Comparison of ENCODE assay signal across 23 mouse cellular contexts in the genomic region with DNA sequence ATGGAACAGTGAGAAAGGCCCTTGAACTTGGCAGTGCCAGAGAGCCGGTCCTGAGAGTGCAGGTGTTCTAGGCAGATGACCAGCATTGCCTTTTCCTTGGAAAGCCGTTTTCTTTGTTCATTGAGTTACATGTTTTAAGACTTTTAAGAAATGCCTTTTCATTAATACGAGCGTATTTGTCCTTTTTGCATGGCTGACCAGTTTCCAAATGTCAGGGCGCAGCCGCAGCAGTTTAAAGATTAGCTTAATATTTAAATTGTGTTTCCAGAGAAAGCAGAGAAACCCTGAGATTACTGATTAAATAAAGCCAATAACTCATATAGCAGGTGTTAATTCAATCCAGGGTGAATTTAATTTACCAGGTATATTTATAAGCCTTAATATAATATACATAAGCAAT. TPM values are rescaled to one million over a fixed set of nuclear protein-coding genes. Genes with fewer than 3 reads are reported as not detected.
"Had no signal": no experiment of that assay in that cellular context is flagged by ENCODE, and none has a peak within 500 bp of the region (broad histone marks: within the 10 kb centered on the region; RNA-seq: fewer than 3 reads in every experiment).

No protein-coding gene starts in this region.

- H3K4me3 ChIP-seq: layer of hippocampus, adult 2 months; limb, embryonic 10.5 days; limb, embryonic 13.5 days; liver, embryonic 12.5 days; liver, embryonic 15.5 days; lung, embryonic 15.5 days; megakaryocyte, embryonic 14.5 days; midbrain, embryonic 10.5 days; midbrain, embryonic 13.5 days; myocyte; neural tube, embryonic 13.5 days; stomach, embryonic 15.5 days had no signal

- H3K4me2 ChIP-seq: limb, embryonic 13.5 days; liver, embryonic 12.5 days; liver, embryonic 15.5 days; lung, embryonic 15.5 days; midbrain, embryonic 13.5 days; neural tube, embryonic 13.5 days; stomach, embryonic 15.5 days had no signal

- H3K27ac ChIP-seq: hindbrain, postnatal 0 days; layer of hippocampus, adult 2 months; limb, embryonic 10.5 days; limb, embryonic 13.5 days; liver, embryonic 12.5 days; liver, embryonic 15.5 days; lung, embryonic 15.5 days; midbrain, embryonic 10.5 days; midbrain, embryonic 13.5 days; neural tube, embryonic 13.5 days; stomach, embryonic 15.5 days had no signal

- H3K36me3 ChIP-seq: limb, embryonic 10.5 days; limb, embryonic 13.5 days; liver, embryonic 12.5 days; liver, embryonic 15.5 days; lung, embryonic 15.5 days; midbrain, embryonic 10.5 days; midbrain, embryonic 13.5 days; neural tube, embryonic 13.5 days; stomach, embryonic 15.5 days had no signal

- H3K4me1 ChIP-seq: liver, embryonic 12.5 days; liver, embryonic 15.5 days had no signal

- H3K9me3 ChIP-seq: limb, embryonic 10.5 days; limb, embryonic 13.5 days; liver, embryonic 12.5 days; liver, embryonic 15.5 days; lung, embryonic 15.5 days; megakaryocyte, embryonic 14.5 days; midbrain, embryonic 10.5 days; midbrain, embryonic 13.5 days; neural tube, embryonic 13.5 days; stomach, embryonic 15.5 days had no signal

- H3K27me3 ChIP-seq: limb, embryonic 13.5 days; midbrain, embryonic 13.5 days; stomach, embryonic 15.5 days had no signal

- DNase-seq: layer of hippocampus, adult 9-11 months; lung, adult 18-20 months; lung, postnatal 10 days; lung, postnatal 36 days; right cerebral cortex, postnatal 14 days; spleen, adult 18-20 months; thymus, postnatal 25 days had no signal

- H3K9ac ChIP-seq: limb, embryonic 13.5 days; liver, embryonic 12.5 days; liver, embryonic 15.5 days; lung, embryonic 15.5 days; midbrain, embryonic 13.5 days; neural tube, embryonic 13.5 days; stomach, embryonic 15.5 days had no signal

- ATAC-seq: hindbrain, postnatal 0 days; inflammation-experienced regulatory T-cells, adult 6 months; intestine, embryonic 16.5 days; liver, embryonic 12.5 days; midbrain, embryonic 13.5 days; midbrain, embryonic 16.5 days had no signal

RNA-seq across cellular contexts. Expression of a gene that starts 14.0 kb away (rescaled TPM):
- polyA plus RNA-seq: inflammation-experienced regulatory T-cells, adult 6 months had no signal
